Mouse (Mus musculus) Patski (cell line): ENCODE results near the gene Ppp1r12c. TPM values are rescaled to one million over a fixed set of nuclear protein-coding genes. Genes with fewer than 3 reads are reported as not detected.
"Not testable (repeated sequence)": the region's sequence is repeated elsewhere in the genome, so short reads cannot be mapped to it uniquely, and the experiment has no call there.

Experiments used
- ATAC-seq: fragments of 100-300 bp; one replicate; pipeline ENCODE4 v1.8.0; 2021
- CTCF ChIA-PET: fragments of 350-600 bp; sonication (Branson Sonifier 250); formaldehyde crosslinking; loops from one replicate; lab custom pipeline; 2022; ENCODE audit warnings: inconsistent platforms; lab: Charles Lee
- POLR2A ChIA-PET: fragments of 350-600 bp; sonication (Branson Sonifier 250); formaldehyde crosslinking; loops from one replicate; lab custom pipeline; 2022; ENCODE audit warnings: antibody characterized with exemption, inconsistent platforms; lab: Charles Lee
- DNase-seq: peaks from one replicate; pipeline ENCODE4 v3.0.0-alpha.2; 2011; ENCODE audit warnings: low read depth, low spot score
- H3K27me3 ChIP-seq: fragments of 371-371 bp; one replicate; pipeline ENCODE4 v1.5.1; 2021
- CTCF ChIP-seq: fragments of 100-300 bp; IDR thresholded peaks from one replicate; pipeline ENCODE4 v1.5.1; 2021
- in situ Hi-C: fragments of 300-500 bp; cut with MboI; formaldehyde crosslinking; loops from 3 replicates; pipeline ENCODE4 v1.11.1; 2018; ENCODE audit warnings: low pct_unique_long_range_greater_than_20kb, mixed read lengths
- polyA plus RNA-seq: library from polyadenylated mRNA; unstranded; gene quantifications from one replicate; pipeline ENCODE4 v1.2.3, GENCODE M21; 2021

Gene Ppp1r12c
- polyA plus RNA-seq, 1 experiment from 2014 or later, result 85.2 TPM

DNA sequence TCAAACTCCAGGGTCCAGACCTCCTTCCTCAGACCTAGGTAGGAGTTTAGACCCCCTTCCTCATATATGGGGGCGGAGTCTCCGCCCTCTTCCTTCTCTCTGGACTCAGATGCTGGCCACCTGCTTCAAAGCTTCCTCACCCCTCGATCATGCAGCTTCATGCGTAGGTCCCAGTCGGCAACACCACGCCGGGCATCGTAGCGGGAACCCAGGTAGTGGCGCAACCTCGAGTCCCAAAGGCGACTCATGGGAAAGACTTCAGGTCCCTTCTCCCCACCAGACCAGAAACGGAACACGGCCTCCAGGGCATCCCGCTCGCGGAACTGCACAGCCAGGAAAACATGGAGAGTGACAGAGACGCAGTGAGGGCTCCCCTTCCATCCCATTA, 25.8 kb upstream of the Ppp1r12c start:
- in situ Hi-C loops, result no loop called here
- DNase-seq, result no peak
- H3K27me3 ChIP-seq, result no peaks in the 10 kb centered on the region
- ATAC-seq, result no peak
- TF ChIP-seq CTCF, result no peak
- ChIA-PET POLR2A (no interaction called here), CTCF (no interaction called here)

DNA sequence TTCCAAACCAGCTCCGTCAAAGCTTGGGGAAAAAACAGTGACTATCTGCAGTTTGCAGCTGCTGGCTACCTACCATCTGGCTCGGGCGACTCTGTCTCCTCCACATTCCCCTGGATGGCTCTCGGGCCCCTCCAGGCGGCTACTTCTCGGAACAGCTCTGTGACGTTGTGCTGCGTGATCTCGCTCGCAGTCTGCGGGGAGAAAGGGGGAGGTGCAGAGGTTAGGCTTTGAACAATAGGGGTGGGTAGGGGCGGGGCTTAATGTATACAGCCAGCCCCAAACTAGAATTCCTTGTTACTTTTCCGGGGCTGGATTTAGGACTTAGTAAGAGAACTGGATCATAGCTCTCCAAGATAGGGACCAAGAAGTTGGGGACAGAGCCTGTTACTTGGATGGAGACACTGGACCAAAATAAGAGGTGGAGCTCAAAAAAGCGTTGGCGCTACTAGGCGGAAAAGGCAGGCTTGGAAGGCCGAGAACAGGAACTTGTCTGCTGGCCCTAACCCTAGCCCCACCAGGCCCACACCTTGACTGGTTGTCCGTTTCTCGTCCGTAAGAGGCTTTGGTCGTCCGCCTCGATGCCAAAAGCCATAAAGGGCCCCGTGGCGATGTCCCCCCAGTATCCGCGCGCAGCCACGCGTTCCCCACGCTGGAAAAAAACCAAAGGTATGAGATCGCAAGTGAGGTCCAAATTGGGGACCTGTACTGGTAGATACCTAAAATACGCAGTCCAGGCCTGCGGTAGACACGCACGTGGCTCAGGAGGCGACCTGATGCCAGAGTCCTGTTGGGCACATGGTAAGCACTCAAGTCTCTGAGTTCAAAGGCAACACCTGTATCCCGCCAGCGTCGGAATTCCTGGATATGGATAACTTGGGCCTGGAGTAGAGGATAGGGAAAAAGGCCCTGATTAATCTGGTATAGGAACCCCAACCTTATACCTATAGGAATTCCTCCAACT, 25.1 kb upstream of the Ppp1r12c start:
- CTCF ChIA-PET, result interaction anchor here (0.8 kb wide), 1 partner anchor 13 kb away, joined by 3 read pairs; no protein-coding TSS in a partner anchor
- DNase-seq, result no peak
- POLR2A ChIA-PET, result no interaction called here
- ATAC-seq, result no peak
- no peaks in the 10 kb centered on the region for H3K27me3 ChIP-seq
- in situ Hi-C loops, result no loop called here
- TF ChIP-seq CTCF, result no peak

DNA sequence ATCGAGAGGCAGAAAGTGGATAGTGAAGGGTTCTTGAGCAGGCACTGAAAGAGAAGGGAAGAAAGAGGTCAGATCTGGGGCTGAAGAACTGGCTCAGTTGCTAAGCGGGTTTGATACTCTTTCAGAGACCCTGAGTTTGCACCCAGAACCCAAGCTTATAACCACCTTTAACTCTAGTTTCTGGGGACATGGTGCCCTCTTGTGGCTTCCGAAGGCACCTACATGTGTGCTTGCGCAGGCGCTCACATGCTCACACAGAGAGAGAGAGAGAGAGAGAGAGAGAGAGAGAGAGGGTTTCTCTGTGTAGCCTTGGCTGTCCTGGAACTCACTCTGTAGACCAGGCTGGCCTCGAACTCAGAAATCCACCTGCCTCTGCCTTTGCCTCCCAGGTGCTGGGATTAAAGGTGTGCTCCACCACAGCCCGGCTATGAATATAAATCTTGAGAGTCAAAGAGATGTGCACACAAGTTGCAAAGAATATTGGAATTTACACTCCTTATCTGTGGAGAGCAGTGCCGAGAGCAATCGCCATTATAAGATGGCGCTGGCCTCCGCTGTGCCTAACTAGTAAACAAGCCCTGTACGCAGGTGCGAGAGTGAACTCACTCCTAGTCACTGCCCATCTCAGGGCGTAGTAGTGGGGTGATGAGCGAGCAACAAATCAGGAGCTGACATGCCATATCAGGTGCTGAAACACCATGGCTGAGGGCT, 22.9 kb upstream of the Ppp1r12c start, which contains the start of gene Tnni3:
TSS of gene Tnni3 (minus strand) at position 18 of the 711 bp plus-strand sequence.
- ChIA-PET CTCF (interaction anchor here (0.9 to 3.4 kb wide), 8 partner anchors 8 to 91 kb away, joined by 3 to 20 read pairs (median 3); partner anchors contain the start of genes Dnaaf3 and Tnnt1), POLR2A (interaction anchor here (0.7 kb wide), 2 partner anchors 14 to 938 kb away, joined by 3 to 4 read pairs; no protein-coding TSS in a partner anchor)
- ATAC-seq, result peak; percentile 60
- in situ Hi-C loops, H3K27me3 ChIP-seq, DNase-seq: not testable (repeated sequence)
- TF ChIP-seq CTCF, result peak; percentile 71

DNA sequence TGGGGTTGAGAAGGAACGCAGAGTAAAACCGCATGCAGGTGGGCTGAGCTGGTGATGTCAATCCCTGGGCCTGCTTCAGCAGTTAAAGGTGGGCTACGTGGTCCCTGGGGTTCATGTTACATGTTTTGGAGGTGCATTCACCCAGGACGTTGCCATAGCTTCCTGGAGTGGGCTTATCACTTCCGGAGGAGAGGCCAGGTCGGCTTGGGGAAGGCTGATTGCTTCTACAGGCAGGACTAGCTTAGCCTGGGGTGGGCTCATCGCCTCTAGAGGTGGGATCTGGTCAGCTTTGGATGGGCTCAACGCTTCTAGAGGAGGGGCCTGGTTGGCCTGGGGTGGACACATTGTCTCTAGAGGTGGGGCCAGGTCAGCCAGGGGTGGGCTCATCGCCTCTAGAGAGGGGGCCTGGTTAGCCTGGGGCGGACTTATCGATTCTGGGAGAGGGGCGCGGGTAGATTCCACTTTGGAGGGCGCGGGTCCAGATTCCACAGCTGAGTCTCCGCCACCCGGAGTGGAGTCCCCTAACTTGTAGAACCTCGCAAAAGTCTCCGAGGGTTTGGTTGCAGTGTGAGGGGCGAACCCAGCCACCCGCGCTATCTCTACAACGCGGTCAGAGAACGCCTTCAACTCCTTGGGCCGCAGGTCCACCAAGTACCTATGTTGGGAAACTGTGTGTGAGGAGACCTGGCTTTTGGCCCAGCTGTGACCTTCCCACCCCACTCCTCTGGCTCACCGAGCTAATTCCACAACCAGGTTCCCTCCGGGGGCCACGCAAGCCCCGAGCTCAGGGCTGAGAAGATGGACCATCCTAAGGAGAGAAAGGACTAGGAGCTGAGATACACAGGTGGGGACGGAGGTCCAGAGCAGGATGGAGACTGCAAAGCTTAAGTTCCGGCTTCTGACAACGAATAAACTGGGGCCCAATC, 22.0 kb upstream of the Ppp1r12c start:
- ATAC-seq (no peak), DNase-seq (no peak)
- POLR2A ChIA-PET, result interaction anchor here (0.7 kb wide), 2 partner anchors 13 to 937 kb away, joined by 3 to 4 read pairs; no protein-coding TSS in a partner anchor
- in situ Hi-C loops, result no loop called here
- CTCF ChIA-PET, result interaction anchor here (0.9 to 3.4 kb wide), 7 partner anchors 8 to 92 kb away, joined by 3 to 20 read pairs (median 3); partner anchors contain the start of genes Dnaaf3 and Tnnt1
- H3K27me3 ChIP-seq, result no peaks in the 10 kb centered on the region
- no peak for TF ChIP-seq CTCF

DNA sequence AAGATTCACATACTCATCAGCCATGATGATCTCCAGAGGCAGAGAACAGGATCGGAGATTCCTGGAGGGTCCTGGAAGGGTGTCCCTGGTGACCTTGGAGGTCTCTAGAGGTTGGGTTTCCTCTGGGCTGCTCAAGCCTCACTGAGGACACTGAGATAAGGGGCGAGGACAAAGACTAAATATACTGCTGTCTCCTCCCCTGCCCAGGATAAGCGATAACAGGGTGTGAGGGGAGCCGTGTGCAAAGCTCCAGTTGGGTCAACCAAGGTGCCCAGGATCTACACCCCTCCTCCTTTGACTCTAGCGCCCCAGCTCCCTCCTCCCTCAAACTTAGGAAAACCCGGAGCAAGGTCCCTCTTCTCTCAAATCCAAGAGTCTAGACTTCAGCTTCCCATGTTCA, 20.8 kb upstream of the Ppp1r12c start:
- POLR2A ChIA-PET, result no interaction called here
- in situ Hi-C loops, result no loop called here
- no peak for DNase-seq
- no peak for TF ChIP-seq CTCF
- H3K27me3 ChIP-seq, result no peaks in the 10 kb centered on the region
- no peak for ATAC-seq
- CTCF ChIA-PET, result interaction anchor here (2.3 to 3.4 kb wide), 2 partner anchors 9 to 13 kb away, joined by 20 read pairs; no protein-coding TSS in a partner anchor

DNA sequence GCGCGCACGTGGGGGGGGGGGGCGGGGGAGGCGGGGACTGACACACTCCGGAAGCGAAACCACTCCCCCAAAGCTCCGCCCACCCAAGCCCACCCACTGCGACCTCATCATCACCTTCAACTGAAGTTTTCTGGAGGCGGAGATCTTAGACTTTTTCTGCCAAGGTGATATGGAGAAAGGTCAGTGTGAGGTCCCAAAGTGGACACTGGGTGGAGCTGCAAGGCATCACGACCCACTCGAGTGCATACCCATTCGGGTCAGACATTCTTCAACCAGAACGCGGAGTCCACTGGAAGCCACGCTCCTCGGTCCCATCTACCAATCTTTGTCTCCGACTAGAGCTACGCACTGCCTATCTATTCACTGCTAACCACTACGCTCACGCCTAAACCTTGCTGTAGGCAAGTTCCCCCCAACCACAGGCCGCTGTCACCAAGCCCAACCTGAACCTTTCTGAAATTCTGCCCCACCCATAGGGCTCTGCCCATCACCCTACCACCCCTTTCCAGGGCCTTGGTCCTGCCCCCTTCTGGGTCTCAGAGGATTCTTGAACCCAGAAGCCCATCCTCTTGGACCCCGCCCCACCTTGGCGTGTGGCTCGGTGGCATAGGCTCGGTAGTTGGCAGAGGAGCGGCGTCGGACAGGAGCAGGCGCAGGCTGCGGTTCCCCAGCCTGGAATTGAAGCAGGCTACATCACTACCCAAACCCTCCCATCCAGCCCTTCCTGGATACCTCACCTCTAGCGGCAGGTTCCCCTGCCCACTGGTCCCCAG, 19.9 kb upstream of the Ppp1r12c start:
- ChIA-PET CTCF (interaction anchor here (3.4 kb wide), 1 partner anchor 9 kb away, joined by 20 read pairs; no protein-coding TSS in a partner anchor), POLR2A (no interaction called here)
- ATAC-seq (no peak), DNase-seq (no peak)
- in situ Hi-C loops, result no loop called here
- H3K27me3 ChIP-seq, result no peaks in the 10 kb centered on the region
- TF ChIP-seq CTCF, result no peak

DNA sequence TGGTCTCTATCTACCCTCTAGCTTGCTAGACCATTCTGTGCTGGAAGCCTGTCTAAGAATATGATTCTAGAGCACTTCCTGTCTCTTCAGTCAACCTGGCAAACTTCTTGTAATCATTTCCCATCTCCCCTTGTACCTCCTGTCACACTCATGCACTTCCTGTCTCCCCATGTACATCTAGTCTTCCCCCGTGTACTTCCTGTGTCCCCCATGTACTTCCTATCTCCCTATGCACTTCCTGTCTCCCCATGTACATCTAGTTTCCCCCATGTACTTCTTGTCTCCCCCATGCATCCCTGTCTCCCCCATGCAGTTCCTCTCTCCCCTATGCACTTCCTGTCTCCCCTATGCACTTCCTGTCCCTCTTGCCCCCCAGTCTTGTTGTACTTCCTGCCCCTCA, 17.0 kb upstream of the Ppp1r12c start:
- no peaks in the 10 kb centered on the region for H3K27me3 ChIP-seq
- no peak for TF ChIP-seq CTCF
- DNase-seq (no peak), ATAC-seq (no peak)
- in situ Hi-C loops, result no loop called here
- POLR2A ChIA-PET, result no interaction called here
- CTCF ChIA-PET, result no interaction called here

DNA sequence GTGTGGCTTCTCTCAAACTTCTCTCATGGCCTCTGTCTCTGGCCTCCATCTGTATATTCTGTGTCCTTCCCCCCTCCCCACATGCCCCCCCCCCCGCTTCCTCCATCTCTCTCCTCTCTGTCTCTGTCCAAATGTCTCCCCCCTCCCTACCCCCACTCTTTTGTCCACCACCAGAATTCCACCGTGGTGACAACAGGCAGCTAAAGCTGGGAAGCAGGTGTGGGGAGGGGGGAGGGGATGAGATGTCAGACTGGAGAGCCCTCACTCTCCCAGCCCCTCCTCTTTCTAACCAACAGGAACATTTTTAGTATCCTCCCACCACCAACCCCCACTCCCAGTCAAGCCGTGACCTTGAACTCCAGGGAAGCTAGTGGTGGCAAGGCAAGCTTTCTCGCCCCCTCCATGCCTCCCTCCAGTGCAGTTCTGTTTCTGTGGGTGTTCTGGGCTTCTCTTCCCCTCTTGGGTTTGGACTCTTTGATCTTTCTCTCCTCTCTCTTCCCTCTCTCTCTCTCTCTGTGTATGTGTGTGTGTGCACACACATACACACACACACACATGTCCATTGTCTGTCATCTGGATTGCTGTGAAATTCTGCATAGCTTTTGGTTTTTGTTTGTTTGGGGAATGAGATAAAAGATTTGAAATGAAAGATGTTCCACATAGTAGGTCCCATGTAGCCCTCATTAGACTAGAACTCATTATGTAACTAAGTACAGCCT, 15.0 kb upstream of the Ppp1r12c start, which contains the start of gene Tnnt1:
TSS of gene Tnnt1 (minus strand) at position 51 of the 719 bp plus-strand sequence.
- TF ChIP-seq CTCF, result no peak
- in situ Hi-C loops, result no loop called here
- no peak for ATAC-seq
- POLR2A ChIA-PET, result no interaction called here
- no peaks in the 10 kb centered on the region for H3K27me3 ChIP-seq
- CTCF ChIA-PET, result interaction anchor here (1.7 kb wide), 1 partner anchor 7 kb away, joined by 5 read pairs; the partner anchor contains the start of gene Tnni3
- DNase-seq, result no peak
